Mouse (Mus musculus) A20 (cell line): ENCODE results near the gene Ugt1a10.
"Not testable (repeated sequence)": the region's sequence is repeated elsewhere in the genome, so short reads cannot be mapped to it uniquely, and the experiment has no call there.

Experiments
- DNase-seq: peaks from one replicate; pipeline ENCODE4 v3.0.0-alpha.2; 2011; ENCODE audit warnings: low read depth, low spot score

The Ugt1a10 gene

GRCm38 (mm10) chr1:88094941-88095492, 39.8 kb downstream of the Ugt1a10 start, which contains the start of gene Ugt1a7c:
Ugt1a7c (plus strand) TSS chr1:88095062.
- DNase-seq, result peak; percentile 26

GRCm38 (mm10) chr1:88098546-88098945, 43.4 kb downstream of the Ugt1a10 start:
- not testable (repeated sequence) for DNase-seq

- DNase-seq, result not testable (repeated sequence)
Measured at GRCm38 (mm10) chr1:88099691-88100090, 44.5 kb downstream of the Ugt1a10 start.

- DNase-seq, result not testable (repeated sequence)
Measured at GRCm38 (mm10) chr1:88103019-88103418, 47.8 kb downstream of the Ugt1a10 start, which contains the start of gene Ugt1a6b. Ugt1a6b (plus strand) TSS chr1:88103252.

GRCm38 (mm10) chr1:88103697-88104468, 48.7 kb downstream of the Ugt1a10 start:
- not testable (repeated sequence) for DNase-seq

- DNase-seq, result no peak
Measured at GRCm38 (mm10) chr1:88104667-88105430, 49.7 kb downstream of the Ugt1a10 start.

GRCm38 (mm10) chr1:88105656-88106055, 50.5 kb downstream of the Ugt1a10 start:
- no peak for DNase-seq

- not testable (repeated sequence) for DNase-seq
Measured at GRCm38 (mm10) chr1:88109027-88109557, 53.9 kb downstream of the Ugt1a10 start.

- not testable (repeated sequence) for DNase-seq
Measured at GRCm38 (mm10) chr1:88109604-88110003, 54.4 kb downstream of the Ugt1a10 start.

GRCm38 (mm10) chr1:88112769-88113168, 57.6 kb downstream of the Ugt1a10 start:
- DNase-seq, result not testable (repeated sequence)

GRCm38 (mm10) chr1:88120550-88120949, 65.4 kb downstream of the Ugt1a10 start:
- not testable (repeated sequence) for DNase-seq

GRCm38 (mm10) chr1:88121521-88121920, 66.3 kb downstream of the Ugt1a10 start:
- DNase-seq, result peak; percentile 29

- peak; percentile 22 for DNase-seq
Measured at GRCm38 (mm10) chr1:88125827-88126360, 70.7 kb downstream of the Ugt1a10 start.

- DNase-seq, result not testable (repeated sequence)
Measured at GRCm38 (mm10) chr1:88129091-88129490, 73.9 kb downstream of the Ugt1a10 start.

GRCm38 (mm10) chr1:88130223-88130622, 75.0 kb downstream of the Ugt1a10 start:
- DNase-seq, result not testable (repeated sequence)

- peak; percentile 75 for DNase-seq
Measured at GRCm38 (mm10) chr1:88133908-88134456, 78.8 kb downstream of the Ugt1a10 start.

- DNase-seq, result not testable (repeated sequence)
Measured at GRCm38 (mm10) chr1:88134457-88135011, 79.3 kb downstream of the Ugt1a10 start, which contains the start of gene Ugt1a6a. Ugt1a6a (plus strand) TSS chr1:88134809.

- not testable (repeated sequence) for DNase-seq
Measured at GRCm38 (mm10) chr1:88135229-88135904, 80.2 kb downstream of the Ugt1a10 start.

- DNase-seq, result no peak
Measured at GRCm38 (mm10) chr1:88136646-88137045, 81.5 kb downstream of the Ugt1a10 start.

- no peak for DNase-seq
Measured at GRCm38 (mm10) chr1:88137264-88137663, 82.1 kb downstream of the Ugt1a10 start.
